Mouse (Mus musculus) forebrain, embryonic 11.5 days (tissue): ENCODE data around the gene Pradc1. TPM values are rescaled to one million over a fixed set of nuclear protein-coding genes. Genes with fewer than 3 reads are reported as not detected.

Experiments used
- ATAC-seq: fragments of 200-750 bp; cut with Nextera tagmentation; replicated peaks from 2 replicates; pipeline ENCODE4 v1.8.0; 2017; ENCODE audit warnings: moderate TSS enrichment; ENCODE audit not compliant: low FRiP score
- DNase-seq: peaks from one replicate; pipeline ENCODE4 v3.0.0-alpha.2; 2017; ENCODE audit warnings: low spot score
- H3K27ac ChIP-seq: fragments of 300-500 bp; sonication (generic); 2 replicates; pipeline ENCODE4 v1.5.1; 2014; ENCODE audit warnings: low read depth, low read length
- H3K27me3 ChIP-seq: fragments of 300-500 bp; sonication (generic); 2 replicates; pipeline ENCODE4 v1.6.1; 2014; ENCODE audit warnings: mild to moderate bottlenecking, low read length, mixed read lengths; ENCODE audit not compliant: control insufficient read depth, insufficient read depth
- H3K36me3 ChIP-seq: fragments of 300-500 bp; sonication (generic); 2 replicates; pipeline ENCODE4 v1.6.1; 2014; ENCODE audit warnings: mild to moderate bottlenecking, low read length, moderate library complexity, mixed read lengths; ENCODE audit not compliant: control insufficient read depth, insufficient read depth
- H3K4me1 ChIP-seq: fragments of 300-500 bp; sonication (generic); replicated peaks from 2 replicates; pipeline ENCODE4 v1.6.1; 2014; ENCODE audit warnings: low read length, mixed read lengths; ENCODE audit not compliant: control insufficient read depth, insufficient read depth
- H3K4me2 ChIP-seq: fragments of 300-500 bp; sonication (generic); 2 replicates; pipeline ENCODE4 v1.6.1; 2014; ENCODE audit warnings: low read depth, mild to moderate bottlenecking, low read length, moderate library complexity, mixed read lengths; ENCODE audit not compliant: severe bottlenecking
- H3K4me3 ChIP-seq: fragments of 300-500 bp; sonication (generic); 2 replicates; pipeline ENCODE4 v1.5.1; 2014; ENCODE audit warnings: low read depth, low read length
- H3K9ac ChIP-seq: fragments of 300-500 bp; sonication (generic); 2 replicates; pipeline ENCODE4 v1.6.1; 2014; ENCODE audit warnings: low read length
- H3K9me3 ChIP-seq: fragments of 300-500 bp; sonication (generic); 2 replicates; pipeline ENCODE4 v1.6.1; 2016; ENCODE audit warnings: low read length, mixed read lengths; ENCODE audit not compliant: control insufficient read depth
- WGBS: fragments of 180-500 bp; shearing (Covaris S2); extraction: QIAGEN DNeasy Blood & Tissue Kit; methylation state at CpG from one replicate; pipeline ENCODE4 v1.1.7; 2014; 5-methylcytosine and 5-hydroxymethylcytosine counted together
- polyA plus RNA-seq: library from polyadenylated mRNA; unstranded; fragments of >200 nt; fragmentation: Nextera tagmentation; extraction: Ambion mirVana; gene quantifications from 2 replicates; pipeline ENCODE4 v1.2.1, GENCODE M21; 2014

Gene Pradc1
- polyA plus RNA-seq, 1 experiment from 2014 or later = 27.5 TPM

- H3K9ac ChIP-seq = no peak overlapping the region
- H3K27ac ChIP-seq = no peak overlapping the region
- H3K9me3 ChIP-seq = no peaks in the 10 kb centered on the region
- no peak overlapping the region for H3K4me2 ChIP-seq
- no peaks in the 10 kb centered on the region for H3K4me1 ChIP-seq
- ATAC-seq (no peak), DNase-seq (no peak)
- 86% methylated on average over 5 of the region's 5 CpGs for WGBS
- H3K4me3 ChIP-seq = no peak overlapping the region
- H3K36me3 ChIP-seq = no peaks in the 10 kb centered on the region; the same call in 1 of the 2 replicates
- no peaks in the 10 kb centered on the region for H3K27me3 ChIP-seq
Measured at GRCm38 (mm10) chr6:85445286-85445685, 6.5 kb downstream of the Pradc1 start.

DNA sequence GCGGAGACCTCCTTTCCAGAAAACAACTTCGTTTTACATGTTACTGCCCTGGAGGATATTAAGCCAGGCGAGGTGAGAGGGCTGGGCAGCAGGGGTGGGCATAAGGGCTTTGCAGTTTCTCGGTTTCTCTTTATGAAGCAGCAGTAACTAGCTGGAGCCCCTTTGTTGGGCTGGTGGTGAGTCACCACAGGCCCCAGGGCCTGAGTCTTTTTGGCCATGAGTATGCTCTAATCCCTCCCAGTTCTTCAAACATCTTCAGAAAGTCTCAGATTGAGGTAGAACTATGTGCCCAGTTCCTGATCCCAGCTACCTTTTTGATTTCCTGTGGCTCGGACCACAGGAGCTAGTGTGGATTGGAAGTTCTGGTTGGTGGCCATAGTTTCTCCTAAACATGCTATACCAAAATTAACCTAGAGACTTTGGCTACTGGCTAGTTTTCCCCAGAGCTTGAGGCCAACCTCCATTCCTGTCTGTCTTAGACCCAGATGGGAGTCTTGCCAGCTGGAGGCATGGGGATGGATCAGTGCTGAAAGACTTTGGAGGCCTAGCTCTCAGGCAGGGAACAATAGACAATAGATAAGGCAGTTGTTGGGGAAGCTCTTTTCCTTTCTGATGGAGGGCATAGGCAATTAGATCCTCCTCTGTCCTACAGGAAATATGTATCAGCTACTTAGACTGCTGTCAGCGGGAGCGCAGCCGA lies 7.4 kb downstream of the Pradc1 start:
- Histone ChIP-seq H3K36me3 (no peaks in the 10 kb centered on the region; the same call in 1 of the 2 replicates), H3K4me1 (no peaks in the 10 kb centered on the region), H3K9ac (no peak overlapping the region), H3K4me2 (no peak overlapping the region), H3K9me3 (no peaks in the 10 kb centered on the region), H3K4me3 (no peak overlapping the region), H3K27me3 (no peaks in the 10 kb centered on the region), H3K27ac (no peak overlapping the region)
- ATAC-seq (no peak), DNase-seq (no peak)
- WGBS = 91% methylated on average over 8 of the region's 8 CpGs

- Histone ChIP-seq H3K36me3 (no peaks in the 10 kb centered on the region; the same call in 1 of the 2 replicates), H3K27me3 (no peaks in the 10 kb centered on the region), H3K4me1 (no peaks in the 10 kb centered on the region), H3K4me2 (no peak overlapping the region), H3K9ac (no peak overlapping the region), H3K27ac (no peak overlapping the region), H3K4me3 (no peak overlapping the region), H3K9me3 (no peaks in the 10 kb centered on the region)
- DNase-seq (no peak), ATAC-seq (no peak)
- WGBS = 94% methylated on average over 3 of the region's 3 CpGs
Measured at GRCm38 (mm10) chr6:85443488-85444233, 8.1 kb downstream of the Pradc1 start.

GRCm38 (mm10) chr6:85441142-85441541 lies 10.6 kb downstream of the Pradc1 start:
- H3K4me1 ChIP-seq = no peaks in the 10 kb centered on the region
- DNase-seq (no peak), ATAC-seq (no peak)
- H3K9me3 ChIP-seq = no peaks in the 10 kb centered on the region
- H3K4me2 ChIP-seq = no peak overlapping the region
- no peak overlapping the region for H3K4me3 ChIP-seq
- H3K27ac ChIP-seq = no peak overlapping the region
- H3K27me3 ChIP-seq = no peaks in the 10 kb centered on the region
- H3K36me3 ChIP-seq = no peaks in the 10 kb centered on the region; the same call in 1 of the 2 replicates
- no peak overlapping the region for H3K9ac ChIP-seq
- WGBS = 94% methylated on average over 4 of the region's 4 CpGs

DNA sequence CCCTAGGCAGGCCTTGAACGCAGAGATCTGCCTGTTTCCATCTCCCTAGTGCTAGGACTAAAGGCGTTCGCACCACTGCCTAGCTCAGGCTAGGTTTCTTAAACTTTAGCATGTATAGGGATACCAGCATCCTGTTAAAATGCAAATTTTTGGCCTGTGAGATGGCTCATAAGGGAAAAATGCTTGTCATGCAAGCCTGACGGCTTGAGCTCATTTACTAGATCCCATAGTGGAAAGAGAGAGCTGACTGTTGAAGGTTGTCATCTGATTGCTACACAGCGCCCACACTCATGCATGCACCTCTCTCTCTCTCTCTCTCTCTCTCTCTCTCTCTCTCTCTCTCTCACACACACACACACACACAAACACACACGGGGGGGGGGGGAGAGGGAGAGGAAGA lies 15.1 kb downstream of the Pradc1 start:
- ATAC-seq = no peak

GRCm38 (mm10) chr6:85436204-85436603 lies 15.6 kb downstream of the Pradc1 start:
- H3K9me3 ChIP-seq = no peaks in the 10 kb centered on the region
- no peaks in the 10 kb centered on the region for H3K4me1 ChIP-seq
- H3K36me3 ChIP-seq = no peaks in the 10 kb centered on the region; the same call in 1 of the 2 replicates
- H3K9ac ChIP-seq = no peak overlapping the region
- no peak overlapping the region for H3K4me2 ChIP-seq
- WGBS = 86% methylated on average over 1 of the region's 1 CpGs
- H3K27me3 ChIP-seq = no peaks in the 10 kb centered on the region
- ATAC-seq = no peak
- H3K4me3 ChIP-seq = no peak overlapping the region
- no peak overlapping the region for H3K27ac ChIP-seq
- no peak for DNase-seq

More for the DNA sequence above, 15.1 kb downstream of the Pradc1 start:
- H3K4me2 ChIP-seq = no peak overlapping the region
- no peaks in the 10 kb centered on the region for H3K4me1 ChIP-seq
- no peak overlapping the region for H3K27ac ChIP-seq
- H3K9ac ChIP-seq = no peak overlapping the region
- 93% methylated on average over 5 of the region's 6 CpGs for WGBS
- no peaks in the 10 kb centered on the region for H3K9me3 ChIP-seq
- DNase-seq = no peak
- H3K36me3 ChIP-seq = no peaks in the 10 kb centered on the region; the same call in 1 of the 2 replicates
- H3K27me3 ChIP-seq = no peaks in the 10 kb centered on the region
- H3K4me3 ChIP-seq = no peak overlapping the region

- WGBS = 90% methylated on average over 5 of the region's 5 CpGs
- H3K27me3 ChIP-seq = no peaks in the 10 kb centered on the region
- DNase-seq = no peak
- H3K4me1 ChIP-seq = no peaks in the 10 kb centered on the region
- no peak for ATAC-seq
- H3K27ac ChIP-seq = no peak overlapping the region
- no peak overlapping the region for H3K9ac ChIP-seq
- H3K9me3 ChIP-seq = no peaks in the 10 kb centered on the region
- H3K4me2 ChIP-seq = no peak overlapping the region
- no peaks in the 10 kb centered on the region for H3K36me3 ChIP-seq
- H3K4me3 ChIP-seq = no peak overlapping the region
Measured at GRCm38 (mm10) chr6:85433865-85434264, 17.9 kb downstream of the Pradc1 start.

- peak within 1 kb of the TSS; percentile 79 for H3K9ac ChIP-seq
- H3K27me3 ChIP-seq = no peaks in the 10 kb centered on the region
- H3K36me3 ChIP-seq = no peaks in the 10 kb centered on the region
- peak within 1 kb of the TSS; percentile 85 for H3K4me2 ChIP-seq
- no peaks in the 10 kb centered on the region for H3K4me1 ChIP-seq
- H3K9me3 ChIP-seq = no peaks in the 10 kb centered on the region
- H3K4me3 ChIP-seq = peak within 1 kb of the TSS; percentile 87
- peak; percentile 75 for ATAC-seq
- no peak within 1 kb of the TSS for H3K27ac ChIP-seq
- DNase-seq = peak; percentile 91
- under 1% methylated on average over 39 of the region's 39 CpGs for WGBS
Measured at GRCm38 (mm10) chr6:85431842-85432431, 19.8 kb downstream of the Pradc1 start, which contains the start of gene Smyd5. Gene Smyd5 (plus strand): TSS chr6:85431989.
